Mouse (Mus musculus) thymus, postnatal 0 days (tissue): ENCODE data around the gene Fads6. TPM values are rescaled to one million over a fixed set of nuclear protein-coding genes. Genes with fewer than 3 reads are reported as not detected.

Source experiments
- DNase-seq: peaks from one replicate; pipeline ENCODE4 v3.0.0-alpha.2; 2015; ENCODE audit warnings: low spot score
- polyA plus RNA-seq: library from polyadenylated mRNA; unstranded; fragments of >200 nt; fragmentation: Nextera tagmentation; extraction: Ambion mirVana; gene quantifications from 2 replicates; pipeline ENCODE4 v1.2.1, GENCODE M21; 2015

The Fads6 gene
- polyA plus RNA-seq, 1 experiment from 2014 or later: 0.39 TPM

DNA sequence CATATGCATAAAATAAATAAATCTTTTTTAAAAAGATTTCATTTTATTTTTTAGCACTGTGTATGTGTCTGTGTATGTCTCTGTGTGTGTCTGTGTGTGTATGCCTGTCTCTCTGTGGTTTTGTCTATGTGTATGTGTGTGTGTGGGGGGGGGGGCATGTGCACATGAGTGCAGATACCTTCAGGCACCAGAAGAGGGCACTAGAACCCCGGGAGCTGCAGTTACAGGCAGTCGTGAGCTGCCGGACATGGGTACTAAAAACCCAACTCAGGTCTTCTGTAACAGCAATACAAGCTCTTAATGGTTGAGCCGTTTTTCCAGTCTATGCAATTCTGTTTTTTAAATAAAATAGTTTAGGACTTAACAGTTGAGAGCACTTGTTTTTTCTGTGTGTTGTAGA is 3.3 kb upstream of the Fads6 start:
- DNase-seq: no peak

- no peak for DNase-seq
Observed at GRCm38 (mm10) chr11:115298160-115298559, 697 bp upstream of the Fads6 start.

GRCm38 (mm10) chr11:115296471-115297210 is 822 bp downstream of the Fads6 start:
- DNase-seq: no peak

- no peak for DNase-seq
Observed at GRCm38 (mm10) chr11:115295939-115296338, 1.5 kb downstream of the Fads6 start.

DNA sequence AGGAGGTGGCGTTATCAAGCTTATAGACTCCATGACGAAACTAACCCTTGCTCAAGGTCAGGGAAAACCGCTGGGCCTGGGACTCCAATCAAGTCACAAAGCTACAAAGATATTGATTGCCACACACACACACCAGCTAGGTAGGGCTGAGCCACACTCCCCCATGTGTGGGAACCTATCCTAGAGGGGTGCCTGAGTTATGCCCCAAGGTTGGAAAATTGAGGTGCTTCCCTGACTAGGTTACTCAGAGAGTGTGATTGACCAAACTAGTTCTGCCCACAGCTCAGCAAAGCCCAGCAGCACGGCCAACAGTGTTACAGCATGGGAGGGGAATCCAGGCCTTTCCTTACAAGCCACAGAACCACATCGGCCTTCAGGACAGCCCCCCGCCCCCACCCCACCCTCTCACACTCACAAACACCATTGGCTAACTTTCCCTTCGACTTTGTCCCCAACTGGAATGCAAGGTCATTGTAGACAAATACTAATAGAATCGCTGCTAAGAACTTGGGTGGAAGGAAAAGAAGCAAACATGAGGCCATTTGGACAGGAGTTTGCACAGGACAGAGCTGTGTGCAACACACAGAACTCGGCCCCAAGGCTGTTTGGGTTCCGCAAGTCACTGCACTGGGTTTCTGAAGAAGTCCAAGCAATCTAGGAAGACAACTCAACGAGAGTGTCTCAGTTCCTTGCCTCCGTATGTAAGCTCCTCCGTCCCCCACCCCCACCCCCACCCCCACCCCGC is 4.7 kb downstream of the Fads6 start:
- no peak for DNase-seq

DNA sequence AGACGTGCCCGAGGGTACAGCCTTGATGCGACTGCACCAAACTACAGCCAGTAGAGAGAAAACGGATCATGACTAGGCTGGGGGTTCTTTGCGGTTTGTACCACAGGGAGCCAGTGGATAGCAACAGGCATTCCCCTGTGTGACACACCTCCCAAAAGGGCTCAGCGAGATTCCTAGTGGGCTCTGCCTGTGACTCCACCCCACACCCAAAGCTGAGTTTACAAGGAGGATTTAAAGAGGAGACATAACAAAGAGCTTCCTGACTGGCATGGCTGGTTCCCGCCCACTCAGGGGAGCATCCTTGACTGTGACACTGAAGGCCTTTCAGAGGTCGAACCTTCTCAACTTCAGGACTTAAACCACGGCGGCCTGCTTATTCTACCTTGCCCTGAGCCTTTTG is 6.0 kb downstream of the Fads6 start:
- DNase-seq: no peak

GRCm38 (mm10) chr11:115290919-115291318 is 6.5 kb downstream of the Fads6 start:
- DNase-seq: no peak

DNA sequence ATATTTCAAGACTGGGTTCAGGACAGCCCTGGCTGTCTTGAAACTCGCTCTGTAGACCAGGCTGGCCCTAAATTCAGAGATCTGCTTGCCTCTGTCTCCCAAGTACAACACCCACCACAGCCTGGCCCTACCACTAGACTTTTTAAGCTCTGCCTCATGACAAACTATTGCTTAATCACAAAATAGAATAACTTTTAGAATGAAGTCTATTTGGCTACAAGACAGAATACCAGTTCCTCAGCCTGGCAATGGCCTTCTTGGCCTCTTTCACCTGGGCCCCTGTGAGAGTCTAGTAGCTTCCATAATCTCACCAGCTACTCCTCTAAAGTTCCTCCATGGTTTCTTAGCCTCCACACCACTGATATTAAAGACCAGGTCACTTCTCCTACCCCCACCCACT is 7.1 kb downstream of the Fads6 start:
- no peak for DNase-seq

- no peak for DNase-seq
Observed at GRCm38 (mm10) chr11:115289885-115290284, 7.6 kb downstream of the Fads6 start.

DNA sequence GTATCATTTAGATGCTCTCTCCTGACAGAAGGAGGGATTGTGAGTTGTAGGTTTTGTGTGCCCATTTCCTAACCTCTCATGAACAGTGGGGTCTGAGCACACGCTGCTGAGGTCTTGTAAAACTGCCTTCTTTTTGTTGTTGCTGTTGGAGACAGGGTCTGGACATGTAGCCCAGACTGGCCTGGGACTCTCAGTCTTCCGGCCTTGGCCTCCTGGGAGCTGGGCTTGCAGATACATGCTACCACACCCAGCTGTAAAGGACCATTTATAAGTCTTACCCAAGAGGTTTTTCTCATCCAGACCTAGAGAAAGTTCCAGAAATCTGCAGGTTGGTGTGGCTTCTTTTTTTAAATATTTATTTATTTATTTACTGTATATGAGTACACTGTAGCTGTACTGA is 9.2 kb downstream of the Fads6 start:
- DNase-seq: no peak

GRCm38 (mm10) chr11:115287386-115287785 is 10.1 kb downstream of the Fads6 start:
- no peak for DNase-seq

DNA sequence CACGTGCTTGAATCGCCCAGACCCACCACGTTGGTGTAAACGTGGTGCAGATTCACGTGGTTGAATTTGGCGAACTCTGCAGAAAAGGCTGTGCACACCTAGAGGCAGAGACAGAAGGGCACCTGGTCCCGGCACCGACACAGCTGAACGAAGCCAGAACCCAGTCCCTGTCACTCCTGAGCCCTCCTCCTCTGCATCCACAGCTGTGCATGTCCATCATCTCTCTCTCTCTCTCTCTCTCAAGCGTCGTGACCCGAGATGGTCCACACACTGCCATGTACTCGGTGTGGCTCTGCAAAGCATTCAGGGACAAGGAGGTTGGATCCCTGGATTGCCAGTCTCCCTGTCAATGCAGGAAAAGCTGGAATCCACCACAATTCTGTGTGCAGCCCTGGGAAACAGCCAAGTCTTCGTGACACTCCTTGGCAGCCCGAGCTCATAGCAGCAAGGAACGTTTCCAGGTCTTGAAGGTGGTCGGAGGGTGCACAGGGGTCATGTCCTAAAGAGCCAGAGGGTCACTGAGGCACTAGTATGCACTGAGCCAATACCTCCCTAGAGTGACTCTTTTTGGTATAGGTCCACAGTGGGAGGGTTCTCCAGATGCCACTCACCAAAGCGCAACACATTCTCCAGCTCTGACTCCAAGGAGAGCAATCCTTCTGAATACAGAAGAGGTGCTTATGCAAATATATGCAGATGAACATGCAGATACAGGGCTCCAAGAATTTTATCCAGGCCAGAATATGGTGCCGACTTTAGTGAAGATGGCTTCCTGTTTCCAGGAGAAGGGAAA is 11.1 kb downstream of the Fads6 start:
- no peak for DNase-seq

GRCm38 (mm10) chr11:115285282-115285681 is 12.2 kb downstream of the Fads6 start:
- no peak for DNase-seq

DNA sequence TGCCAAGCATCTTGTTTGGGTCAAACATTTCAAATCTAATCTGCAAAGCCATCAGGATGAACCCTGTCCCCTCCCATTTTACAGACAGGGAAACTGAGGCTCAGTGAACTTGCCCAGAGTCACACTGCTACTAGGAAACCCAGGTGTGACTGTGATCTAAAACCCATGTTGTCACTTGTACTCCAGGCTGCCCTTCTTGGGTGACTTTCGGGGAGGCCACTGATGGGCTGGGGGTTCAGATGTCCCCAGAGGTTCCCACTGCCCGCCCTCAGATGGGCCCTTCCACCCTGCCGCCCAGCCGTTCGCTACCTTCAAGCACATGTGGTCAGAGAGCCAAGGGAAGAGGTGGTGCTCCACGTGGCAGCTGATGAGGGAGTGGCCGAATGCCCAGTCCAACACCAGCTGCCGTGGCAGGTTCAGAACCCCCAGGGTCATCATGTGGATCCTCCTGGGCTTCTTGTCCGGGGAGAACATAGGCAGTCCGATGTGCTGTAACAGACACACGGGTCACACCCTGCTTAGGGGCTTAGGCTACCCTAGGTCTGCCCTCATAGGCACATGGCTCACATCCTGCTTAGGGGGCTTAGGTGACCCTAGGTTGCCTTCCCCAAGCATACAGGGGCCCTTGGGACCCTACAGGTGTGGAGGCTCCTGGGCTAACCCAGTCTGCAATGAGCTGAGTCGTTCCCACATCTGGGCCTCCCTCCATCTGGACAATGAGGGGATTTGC is 13.4 kb downstream of the Fads6 start:
- DNase-seq: no peak

DNA sequence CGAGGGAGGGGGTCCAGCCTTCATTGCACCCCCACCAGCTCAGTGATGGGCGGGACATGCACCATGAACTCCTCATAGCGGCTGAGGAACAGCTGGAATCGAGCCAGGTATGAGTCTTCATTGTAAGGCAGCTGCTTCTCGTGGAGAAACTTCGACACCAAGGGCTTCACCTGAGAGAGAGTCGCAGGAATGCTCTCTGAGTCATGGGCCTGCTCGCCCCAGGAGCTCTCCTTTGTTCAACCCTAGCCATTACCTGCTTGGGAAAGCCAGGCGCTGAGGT is 14.0 kb downstream of the Fads6 start:
- DNase-seq: no peak

GRCm38 (mm10) chr11:115282723-115283485 is 14.6 kb downstream of the Fads6 start:
- DNase-seq: no peak

DNA sequence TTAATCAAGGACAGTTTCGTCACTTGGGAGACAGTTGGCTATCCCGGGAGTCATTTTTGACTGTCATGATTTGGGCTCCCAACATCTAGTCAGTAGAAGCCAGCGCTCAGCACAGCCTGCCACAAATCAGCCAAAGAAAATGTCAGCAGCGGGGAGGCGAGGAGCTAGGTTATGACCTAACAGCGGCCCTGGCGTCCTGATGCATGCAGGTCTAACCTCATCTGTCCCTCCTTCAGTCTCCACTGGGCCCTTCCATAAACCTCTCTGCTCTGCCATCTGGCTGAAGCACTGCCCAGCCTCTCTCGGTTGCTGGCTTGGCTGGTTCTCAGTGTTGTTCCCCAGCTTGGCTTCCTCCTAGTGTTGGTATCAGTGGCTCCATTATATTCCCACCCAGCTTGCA is 15.2 kb downstream of the Fads6 start:
- DNase-seq: no peak

- no peak for DNase-seq
Observed at GRCm38 (mm10) chr11:115279726-115280125, 17.7 kb downstream of the Fads6 start.

GRCm38 (mm10) chr11:115278176-115278575 is 19.3 kb downstream of the Fads6 start:
- DNase-seq: no peak

DNA sequence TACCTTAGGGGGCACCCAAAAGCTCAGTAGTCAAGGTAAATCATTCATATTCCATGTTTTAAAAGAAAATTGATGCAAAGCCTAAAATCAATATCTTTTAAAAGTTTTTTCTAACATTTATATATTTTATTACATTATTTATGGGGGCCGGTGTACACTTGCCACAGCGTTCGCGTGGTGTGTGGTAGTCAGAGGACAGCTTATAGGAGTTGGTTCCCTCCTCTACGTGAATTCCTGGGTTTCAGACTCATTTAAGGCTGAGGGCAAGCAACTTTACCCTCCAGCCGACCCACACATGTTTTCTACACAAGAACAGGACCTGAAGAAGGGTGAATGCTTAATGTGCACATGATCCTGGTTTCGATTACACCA is 19.9 kb downstream of the Fads6 start:
- DNase-seq: no peak
